Mouse (Mus musculus): ENCODE measurements around the gene Dscaml1.

GRCm38 (mm10) chr9:45517993-45518705 is 91.7 kb downstream of the Dscaml1 start:
- TF ChIP-seq CTCF (conservative IDR thresholded peaks at IDR 0.05; ENCODE audit: insufficient read depth, insufficient read length, low read depth, low read length), result no peak
- TF ChIP-seq POLR2A (IDR thresholded peaks at IDR 0.05; ENCODE audit: low read depth, low read length), result no peak

All from kidney, adult 2 months (tissue).